Mouse (Mus musculus): ENCODE measurements at regions not wholly inside any gene's neighbourhood (a gene's known extent, or its start where the extent isn't known, plus 50 kb on each side); places are given as distances from the start of the nearest gene placed in this dataset.

DNA sequence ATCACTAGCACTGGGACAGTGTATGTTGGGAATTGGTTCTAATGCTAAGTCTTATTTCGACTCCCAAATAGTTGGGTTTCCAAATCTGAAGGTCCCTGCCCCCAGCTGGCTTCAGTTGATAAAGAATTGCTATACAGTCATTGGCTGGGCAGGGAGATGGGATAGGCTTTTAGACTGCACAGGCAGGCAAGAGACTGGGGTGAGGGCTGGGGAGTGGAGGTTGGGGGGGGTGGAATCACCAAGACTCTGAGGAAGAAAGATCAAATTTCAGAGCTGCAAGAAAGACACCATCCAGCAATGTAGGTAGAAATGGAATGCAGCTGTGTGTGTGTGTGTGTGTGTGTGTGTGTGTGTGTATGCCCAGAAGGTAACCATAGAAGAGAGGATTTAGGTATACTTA is 474.0 kb downstream of the Hao1 start:
- no peak for TF ChIP-seq ZNF384 (IDR thresholded peaks at IDR 0.05; ENCODE audit: low read depth, low read length)
- TF ChIP-seq KAT2A (conservative IDR thresholded peaks at IDR 0.05; ENCODE audit: low read depth, low read length) = no peak
- no peak for TF ChIP-seq MEF2A (IDR thresholded peaks at IDR 0.05; ENCODE audit: extremely low read depth, insufficient replicate concordance, low read depth, low read length, poor library complexity, severe bottlenecking)
- no peak for TF ChIP-seq CTCF (IDR thresholded peaks at IDR 0.05 in 2 of 3, conservative IDR thresholded peaks at IDR 0.05 in 1 of 3; ENCODE audit: control insufficient read depth in 1 of 3, insufficient read depth in 1 of 3, low read depth in 2 of 3, low read length in 3 of 3, poor library complexity in 1 of 3, severe bottlenecking in 1 of 3)
- no peak for TF ChIP-seq MYB (IDR thresholded peaks at IDR 0.05; ENCODE audit: low read depth, low read length)
- no peak for TF ChIP-seq POLR2A (IDR thresholded peaks at IDR 0.05; ENCODE audit: control insufficient read depth in 1 of 2, insufficient read depth in 1 of 2, low read depth in 1 of 2, low read length in 2 of 2, poor library complexity in 1 of 2)
- TF ChIP-seq POLR2AphosphoS2 (IDR thresholded peaks at IDR 0.05; ENCODE audit: low read length) = no peak
- no peak for TF ChIP-seq NRF1 (IDR thresholded peaks at IDR 0.05; ENCODE audit: insufficient read depth, low read depth, low read length, poor library complexity, severe bottlenecking)
- TF ChIP-seq TAL1 (IDR thresholded peaks at IDR 0.05; ENCODE audit: low read length) = no peak
- TF ChIP-seq EP300 (IDR thresholded peaks at IDR 0.05; ENCODE audit: low read depth in 1 of 2, low read length in 2 of 2) = no peak
- TF ChIP-seq CHD2 (IDR thresholded peaks at IDR 0.05; ENCODE audit: low read length) = no peak
- TF ChIP-seq ETS1 (IDR thresholded peaks at IDR 0.05; ENCODE audit: low read depth, low read length) = no peak
- no peak for TF ChIP-seq TBP (IDR thresholded peaks at IDR 0.05; ENCODE audit: low read depth, low read length)

All from MEL (cell line).